Mouse (Mus musculus): ENCODE measurements around the gene Ap3b1.

GRCm38 (mm10) chr13:94372066-94372465 lies 13.3 kb downstream of the Ap3b1 start:
- TF ChIP-seq CTCF (conservative IDR thresholded peaks at IDR 0.05; ENCODE audit: low read length) = no peak
- no peak for TF ChIP-seq NANOG (IDR thresholded peaks at IDR 0.05; ENCODE audit: borderline replicate concordance, low read length)
- TF ChIP-seq POU5F1 (IDR thresholded peaks at IDR 0.05; ENCODE audit: borderline replicate concordance, low read length) = no peak

Measured in E14TG2a.4 (cell line).